Mouse (Mus musculus) ES-Bruce4 (cell line): ENCODE data around the gene Bub3. TPM values are rescaled to one million over a fixed set of nuclear protein-coding genes. Genes with fewer than 3 reads are reported as not detected.

Experiments used
- H3K27ac ChIP-seq: 2 replicates; pipeline ENCODE4 v1.5.1; 2012; ENCODE audit warnings: low read length, inconsistent platforms; ENCODE audit not compliant: insufficient read depth
- H3K27me3 ChIP-seq: 2 replicates; pipeline ENCODE4 v1.6.1; 2012; ENCODE audit warnings: mild to moderate bottlenecking, low read length, inconsistent platforms; ENCODE audit not compliant: control insufficient read depth, poor library complexity, insufficient read depth, severe bottlenecking
- H3K36me3 ChIP-seq: 2 replicates; pipeline ENCODE4 v1.6.1; 2012; ENCODE audit warnings: inconsistent platforms, mild to moderate bottlenecking, low read length, moderate library complexity; ENCODE audit not compliant: control insufficient read depth, poor library complexity, insufficient read depth, severe bottlenecking
- H3K4me1 ChIP-seq: one replicate; pipeline ENCODE4 v1.8.1; 2011; ENCODE audit warnings: low read length; ENCODE audit not compliant: control insufficient read depth, insufficient read depth
- H3K4me3 ChIP-seq: 2 replicates; pipeline ENCODE4 v1.5.1; 2011; ENCODE audit warnings: low read depth, mild to moderate bottlenecking, low read length
- H3K9ac ChIP-seq: 2 replicates; pipeline ENCODE4 v1.6.1; 2012; ENCODE audit warnings: low read depth, mild to moderate bottlenecking, inconsistent platforms; ENCODE audit not compliant: poor library complexity, severe bottlenecking
- H3K9me3 ChIP-seq: replicated peaks from 2 replicates; pipeline ENCODE4 v1.6.1; 2012; ENCODE audit warnings: mild to moderate bottlenecking, low read length, inconsistent platforms; ENCODE audit not compliant: control insufficient read depth, poor library complexity, insufficient read depth, severe bottlenecking
- CTCF ChIP-seq: IDR thresholded peaks from one replicate; pipeline ENCODE4 v1.8.1; 2011; ENCODE audit warnings: low read depth, low read length
- EP300 ChIP-seq: IDR thresholded peaks from 2 replicates; pipeline ENCODE4 v1.6.1; 2011; ENCODE audit warnings: low read depth, low read length; ENCODE audit not compliant: insufficient read depth
- POLR2A ChIP-seq: IDR thresholded peaks from one replicate; pipeline ENCODE4 v1.8.1; 2011; ENCODE audit warnings: low read length; ENCODE audit not compliant: insufficient read depth
- polyA plus RNA-seq: library from polyadenylated mRNA; stranded (reverse); fragments of >200 nt; gene quantifications from 2 replicates; pipeline ENCODE4 v1.2.4, GENCODE M21; 2011; ENCODE audit warnings: low read depth; ENCODE audit not compliant: missing spikeins, insufficient read depth, insufficient read length

Bub3 gene
- 141 and 145 TPM in 2 replicates for polyA plus RNA-seq

GRCm38 (mm10) chr7:131559986-131560696 is at the start of gene Bub3:
Bub3 (plus strand) TSS chr7:131560222.
- TF ChIP-seq POLR2A (peak; percentile 66), CTCF (no peak)
- peaks cover 16% of the 10 kb centered on the region for H3K27me3 ChIP-seq
- H3K9me3 ChIP-seq = no peaks in the 10 kb centered on the region
- H3K27ac ChIP-seq = peak within 1 kb of the TSS; percentile 7; the same call in 1 of the 2 replicates
- peak within 1 kb of the TSS; percentile 85 for H3K4me3 ChIP-seq
- H3K9ac ChIP-seq = peak within 1 kb of the TSS; percentile 78
- H3K36me3 ChIP-seq = peaks cover 30% of the 10 kb centered on the region
- H3K4me1 ChIP-seq = no peaks in the 10 kb centered on the region

DNA sequence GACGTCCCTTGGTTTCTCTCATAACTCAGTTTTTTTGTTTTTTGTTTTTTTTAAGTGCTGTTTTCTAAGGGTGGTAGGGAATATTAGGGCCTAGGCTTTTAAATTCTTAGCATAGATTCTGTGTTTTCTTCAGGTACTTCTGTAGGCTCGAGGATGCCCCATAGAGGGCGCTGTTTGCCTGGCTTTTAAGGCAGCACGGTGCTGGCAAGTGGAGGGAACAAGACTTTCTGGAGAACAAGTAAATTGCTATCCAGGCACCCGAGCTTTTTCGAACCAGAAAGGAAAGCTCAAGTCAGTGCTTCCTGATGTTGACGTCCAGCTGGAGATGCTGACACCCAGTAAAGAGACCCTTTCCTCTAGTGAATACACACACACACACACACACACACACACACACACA is 20.0 kb upstream of the Bub3 start:
- H3K9ac ChIP-seq = no peak overlapping the region
- no peaks in the 10 kb centered on the region for H3K36me3 ChIP-seq
- no peak overlapping the region for H3K4me3 ChIP-seq
- no peaks in the 10 kb centered on the region for H3K4me1 ChIP-seq
- H3K27ac ChIP-seq = no peak overlapping the region
- TF ChIP-seq POLR2A (no peak), CTCF (peak; percentile 89)
- peaks cover 33% of the 10 kb centered on the region for H3K27me3 ChIP-seq
- no peaks in the 10 kb centered on the region for H3K9me3 ChIP-seq

- Histone ChIP-seq H3K4me1 (no peaks in the 10 kb centered on the region), H3K4me3 (peak overlapping the region; percentile 62), H3K27me3 (peaks cover 40% of the 10 kb centered on the region), H3K36me3 (no peaks in the 10 kb centered on the region), H3K9me3 (no peaks in the 10 kb centered on the region), H3K9ac (no peak overlapping the region), H3K27ac (no peak overlapping the region)
- no peak for TF ChIP-seq CTCF
- TF ChIP-seq EP300 = no peak
- TF ChIP-seq POLR2A = no peak
Measured at GRCm38 (mm10) chr7:131541184-131542114, 18.6 kb upstream of the Bub3 start.

GRCm38 (mm10) chr7:131542115-131542871 is 17.7 kb upstream of the Bub3 start, which contains the start of gene Hmx3:
Hmx3 (plus strand) TSS chr7:131542867.
- peak within 1 kb of the TSS; percentile 62 for H3K4me3 ChIP-seq
- H3K27me3 ChIP-seq = peaks cover 41% of the 10 kb centered on the region
- peak within 1 kb of the TSS; percentile 51 for H3K9ac ChIP-seq
- H3K9me3 ChIP-seq = no peaks in the 10 kb centered on the region
- TF ChIP-seq CTCF (no peak), EP300 (peak; percentile 41; the same call in 1 of the 2 replicates), POLR2A (no peak)
- H3K36me3 ChIP-seq = no peaks in the 10 kb centered on the region
- no peak within 1 kb of the TSS for H3K27ac ChIP-seq
- no peaks in the 10 kb centered on the region for H3K4me1 ChIP-seq

DNA sequence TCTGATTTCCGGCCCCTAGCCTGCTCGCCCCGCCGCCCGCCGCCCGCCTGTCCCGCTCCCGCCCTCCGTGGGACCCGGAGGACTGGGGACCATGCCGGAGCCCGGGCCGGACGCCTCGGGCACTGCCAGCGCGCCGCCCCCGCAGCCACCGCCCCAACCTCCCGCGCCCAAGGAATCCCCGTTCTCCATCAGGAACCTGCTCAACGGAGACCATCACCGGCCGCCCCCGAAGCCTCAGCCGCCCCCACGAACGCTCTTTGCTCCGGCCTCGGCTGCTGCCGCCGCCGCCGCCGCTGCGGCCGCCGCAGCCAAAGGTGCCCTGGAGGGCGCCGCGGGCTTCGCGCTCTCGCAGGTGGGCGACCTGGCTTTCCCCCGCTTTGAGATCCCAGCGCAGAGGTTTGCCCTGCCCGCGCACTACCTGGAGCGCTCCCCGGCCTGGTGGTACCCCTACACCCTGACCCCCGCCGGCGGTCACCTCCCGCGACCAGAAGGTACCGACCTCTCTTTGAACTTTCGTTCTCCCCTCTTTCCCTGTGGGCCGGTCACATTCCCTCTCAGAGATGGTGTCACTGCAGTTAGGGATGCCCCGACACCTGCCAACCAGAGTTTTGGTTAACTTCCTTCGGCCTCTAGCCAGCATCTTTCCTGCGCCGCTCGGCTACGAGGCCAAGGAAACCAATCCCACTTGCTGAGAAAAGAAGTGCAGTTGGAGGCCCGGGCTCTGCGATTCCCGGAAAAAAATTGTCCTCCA is 17.0 kb upstream of the Bub3 start:
- H3K4me1 ChIP-seq = no peaks in the 10 kb centered on the region
- no peaks in the 10 kb centered on the region for H3K9me3 ChIP-seq
- TF ChIP-seq EP300 (no peak), CTCF (no peak), POLR2A (no peak)
- H3K27ac ChIP-seq = no peak overlapping the region
- peaks cover 46% of the 10 kb centered on the region for H3K27me3 ChIP-seq
- peak overlapping the region; percentile 53 for H3K4me3 ChIP-seq
- H3K9ac ChIP-seq = peak overlapping the region; percentile 51
- H3K36me3 ChIP-seq = no peaks in the 10 kb centered on the region
